8 mouse cellular contexts compared by ENCODE assay signal in genomic region chr2:155514666-155515065, GRCm38 (mm10). TPM values are rescaled to one million over a fixed set of nuclear protein-coding genes. Genes with fewer than 3 reads are reported as not detected.
DNase-seq lines count a peak whose midpoint lies in the region; ATAC-seq and TF ChIP-seq lines count a peak whose summit lies in the region.

No protein-coding gene starts in this region.

- H3K4me1 ChIP-seq in forebrain, embryonic 14.5 days (ENCODE audit: control insufficient read depth, insufficient read depth, low read length): peaks cover 11% of the 10 kb centered on the region
- peaks cover 24% of the 10 kb centered on the region for H3K4me1 ChIP-seq in liver, embryonic 15.5 days (replicated peaks)
- peaks cover 29% of the 10 kb centered on the region for H3K4me1 ChIP-seq in neural tube, embryonic 12.5 days
- peaks cover 11% of the 10 kb centered on the region; the same call in 1 of the 2 replicates for H3K4me1 ChIP-seq in stomach, embryonic 15.5 days

- H3K79me3 ChIP-seq in C2C12 (ENCODE audit: low read depth): no peaks in the 10 kb centered on the region

- 2% methylated on average over 23 of the region's 23 CpGs for WGBS in forebrain, embryonic 14.5 days
- 3% methylated on average over 23 of the region's 23 CpGs for WGBS in liver, embryonic 15.5 days (ENCODE audit: insufficient replicate concordance)
- 1% methylated on average over 23 of the region's 23 CpGs for WGBS in neural tube, embryonic 12.5 days
- WGBS in stomach, embryonic 15.5 days: 2% methylated on average over 23 of the region's 23 CpGs

- ATAC-seq in forebrain, embryonic 14.5 days: peak; percentile 24
- ATAC-seq in liver, embryonic 15.5 days (ENCODE audit: insufficient read depth): no peak
- peak; percentile 17; the same call in 1 of the 2 replicates for ATAC-seq in neural tube, embryonic 12.5 days (ENCODE audit: low FRiP score, low read depth)
- no peak for ATAC-seq in stomach, embryonic 15.5 days (ENCODE audit: insufficient read depth, low FRiP score, low read depth)

- no peak overlapping the region for H3K4me3 ChIP-seq in C2C12 (ENCODE audit: insufficient read depth, poor library complexity, severe bottlenecking)
- peak overlapping the region; percentile 54 for H3K4me3 ChIP-seq in forebrain, embryonic 14.5 days (ENCODE audit: low read depth, low read length)
- peak overlapping the region; percentile 18; the same call in 1 of the 2 replicates for H3K4me3 ChIP-seq in liver, embryonic 15.5 days (replicated peaks)
- H3K4me3 ChIP-seq in neural tube, embryonic 12.5 days: peak overlapping the region; percentile 60
- H3K4me3 ChIP-seq in stomach, embryonic 15.5 days (replicated peaks): peak overlapping the region; percentile 36

- peak overlapping the region; percentile 75 for H3K27ac ChIP-seq in forebrain, embryonic 14.5 days (ENCODE audit: low read depth, low read length)
- H3K27ac ChIP-seq in liver, embryonic 15.5 days (replicated peaks): no peak overlapping the region
- no peak overlapping the region for H3K27ac ChIP-seq in neural tube, embryonic 12.5 days
- H3K27ac ChIP-seq in stomach, embryonic 15.5 days: no peak overlapping the region

- peak overlapping the region; percentile 85 for H3K9ac ChIP-seq in forebrain, embryonic 14.5 days (ENCODE audit: low read length)
- no peak overlapping the region for H3K9ac ChIP-seq in liver, embryonic 15.5 days
- H3K9ac ChIP-seq in neural tube, embryonic 12.5 days: peak overlapping the region; percentile 71
- peak overlapping the region; percentile 4; the same call in 1 of the 2 replicates for H3K9ac ChIP-seq in stomach, embryonic 15.5 days

- TF ChIP-seq CTCF in C2C12 (IDR thresholded peaks at IDR 0.05; ENCODE audit: control insufficient read depth, insufficient read depth, insufficient read length): peak; percentile 73
- TF ChIP-seq CTCF in brain, embryonic 14.5 days (IDR thresholded peaks at IDR 0.05; ENCODE audit: borderline replicate concordance, extremely low read depth, insufficient read depth, insufficient read length): no peak; the same call in 1 of the 2 replicates

- no peaks in the 10 kb centered on the region for H3K36me3 ChIP-seq in C2C12 (ENCODE audit: control insufficient read depth, insufficient read depth)
- no peaks in the 10 kb centered on the region for H3K36me3 ChIP-seq in forebrain, embryonic 14.5 days (ENCODE audit: control insufficient read depth, insufficient read depth, low read length)
- H3K36me3 ChIP-seq in liver, embryonic 15.5 days (replicated peaks): no peaks in the 10 kb centered on the region
- H3K36me3 ChIP-seq in neural tube, embryonic 12.5 days: no peaks in the 10 kb centered on the region
- H3K36me3 ChIP-seq in stomach, embryonic 15.5 days: no peaks in the 10 kb centered on the region

- H3ac ChIP-seq in C2C12 (ENCODE audit: control insufficient read depth, insufficient read length, low read depth): peak overlapping the region; percentile 45

- H3K4me2 ChIP-seq in forebrain, embryonic 14.5 days (ENCODE audit: low read length): peak overlapping the region; percentile 84
- H3K4me2 ChIP-seq in liver, embryonic 15.5 days: peak overlapping the region; percentile 45
- peak overlapping the region; percentile 82 for H3K4me2 ChIP-seq in neural tube, embryonic 12.5 days (replicated peaks)
- H3K4me2 ChIP-seq in stomach, embryonic 15.5 days: peak overlapping the region; percentile 67

- H3K27me3 ChIP-seq in C2C12 (ENCODE audit: control insufficient read depth, insufficient read depth, insufficient read length): no peaks in the 10 kb centered on the region
- no peaks in the 10 kb centered on the region for H3K27me3 ChIP-seq in forebrain, embryonic 14.5 days (replicated peaks; ENCODE audit: control insufficient read depth, insufficient read depth, low read length)
- peaks cover 42% of the 10 kb centered on the region for H3K27me3 ChIP-seq in liver, embryonic 15.5 days
- no peaks in the 10 kb centered on the region for H3K27me3 ChIP-seq in neural tube, embryonic 12.5 days (replicated peaks)
- H3K27me3 ChIP-seq in stomach, embryonic 15.5 days (replicated peaks): peaks cover 3% of the 10 kb centered on the region; the same call in 1 of the 2 replicates

- no peaks in the 10 kb centered on the region for H3K79me2 ChIP-seq in C2C12 (ENCODE audit: control insufficient read depth, insufficient read depth)

- TF ChIP-seq POLR2A in brain, embryonic 14.5 days (IDR thresholded peaks at IDR 0.05; ENCODE audit: borderline replicate concordance, extremely low read depth, insufficient read depth, insufficient read length, poor library complexity, severe bottlenecking): peak; percentile 38; the same call in 1 of the 2 replicates

- peak; percentile 89 for DNase-seq in brain, embryonic 14.5 days (ENCODE audit: low read depth)
- peak; percentile 75 for DNase-seq in forebrain, embryonic 14.5 days (ENCODE audit: low spot score)
- DNase-seq in heart, postnatal 14 days: peak; percentile 75 to 76
- peak; percentile 88 for DNase-seq in layer of hippocampus, adult 11-12 months (ENCODE audit: low spot score)

- intact Hi-C loops in heart, postnatal 14 days (cut with DNase I): no loop called here

- no peaks in the 10 kb centered on the region for H3K9me3 ChIP-seq in forebrain, embryonic 14.5 days (replicated peaks; ENCODE audit: control insufficient read depth, low read length)
- no peaks in the 10 kb centered on the region for H3K9me3 ChIP-seq in liver, embryonic 15.5 days (replicated peaks)
- H3K9me3 ChIP-seq in neural tube, embryonic 12.5 days: no peaks in the 10 kb centered on the region
- H3K9me3 ChIP-seq in stomach, embryonic 15.5 days: no peaks in the 10 kb centered on the region

TF ChIP-seq in C2C12, 6 proteins besides CTCF, POLR2A, EP300 and RAD21:
- no peak for TF ChIP-seq FOSL1 (IDR thresholded peaks at IDR 0.05; ENCODE audit: insufficient read depth, low read length, poor library complexity, severe bottlenecking)
- TF ChIP-seq MYOD1 (IDR thresholded peaks at IDR 0.05; ENCODE audit: control insufficient read depth, insufficient read length, low read depth): no peak
- no peak for TF ChIP-seq MYOG (IDR thresholded peaks at IDR 0.05; ENCODE audit: control insufficient read depth, extremely low read depth, insufficient read length)
- TF ChIP-seq USF1 (IDR thresholded peaks at IDR 0.05; ENCODE audit: low read depth): no peak
- TF ChIP-seq CEBPB (IDR thresholded peaks at IDR 0.05; ENCODE audit: low read depth): no peak
- TF ChIP-seq MAX (IDR thresholded peaks at IDR 0.05): no peak

RNA-seq across cellular contexts. Expression of gene Acss2, which starts 3.1 kb away (rescaled TPM):
- 3.1 TPM for polyA plus RNA-seq in C2C12 (2012; fragmentation: generic; extraction: Trizol)
- polyA plus RNA-seq in brain, embryonic 14.5 days (2012; rRNA removed): 26.5 and 29.5 TPM in 2 replicates
- 17.5 TPM in 2 replicates for polyA plus RNA-seq in forebrain, embryonic 14.5 days (2014; fragmentation: Nextera tagmentation; extraction: Ambion mirVana)
- total RNA-seq in heart, postnatal 14 days (2021): 10 to 100 TPM; 34.1 to 34.2 TPM
- polyA plus RNA-seq in liver, embryonic 15.5 days (2015; fragmentation: Nextera tagmentation; extraction: Ambion mirVana): 24.4 and 25.6 TPM in 2 replicates
- polyA plus RNA-seq in neural tube, embryonic 12.5 days (2016; fragmentation: Nextera tagmentation; extraction: Ambion mirVana): 27.9 and 31.2 TPM in 2 replicates
- 13.4 and 14.0 TPM in 2 replicates for polyA plus RNA-seq in stomach, embryonic 15.5 days (2015; fragmentation: Nextera tagmentation; extraction: Ambion mirVana)

RNA-seq across cellular contexts. Expression of gene Ggt7, which starts 3.4 kb away (rescaled TPM):
- polyA plus RNA-seq in C2C12 (2012; fragmentation: generic; extraction: Trizol): 2.6 TPM
- polyA plus RNA-seq in brain, embryonic 14.5 days (2012; rRNA removed): 160 and 237 TPM in 2 replicates
- 18.8 and 25.6 TPM in 2 replicates for polyA plus RNA-seq in forebrain, embryonic 14.5 days (2014; fragmentation: Nextera tagmentation; extraction: Ambion mirVana)
- under 1 TPM; 0.74 to 0.78 TPM for total RNA-seq in heart, postnatal 14 days (2021)
- polyA plus RNA-seq in liver, embryonic 15.5 days (2015; fragmentation: Nextera tagmentation; extraction: Ambion mirVana): 0.29 and 0.36 TPM in 2 replicates
- 50.1 and 51.1 TPM in 2 replicates for polyA plus RNA-seq in neural tube, embryonic 12.5 days (2016; fragmentation: Nextera tagmentation; extraction: Ambion mirVana)
- polyA plus RNA-seq in stomach, embryonic 15.5 days (2015; fragmentation: Nextera tagmentation; extraction: Ambion mirVana): 3.8 and 4.2 TPM in 2 replicates

RNA-seq across cellular contexts. Expression of gene Ncoa6, which starts 41.0 kb away (rescaled TPM):
- 9.4 TPM for polyA plus RNA-seq in C2C12 (2012; fragmentation: generic; extraction: Trizol)
- 56.8 and 75.2 TPM in 2 replicates for polyA plus RNA-seq in brain, embryonic 14.5 days (2012; rRNA removed)
- 29.9 and 30.8 TPM in 2 replicates for polyA plus RNA-seq in forebrain, embryonic 14.5 days (2014; fragmentation: Nextera tagmentation; extraction: Ambion mirVana)
- total RNA-seq in heart, postnatal 14 days (2021): 10 to 100 TPM; 33.4 to 34.7 TPM
- 4.7 and 5.0 TPM in 2 replicates for polyA plus RNA-seq in liver, embryonic 15.5 days (2015; fragmentation: Nextera tagmentation; extraction: Ambion mirVana)
- 24.5 and 27.7 TPM in 2 replicates for polyA plus RNA-seq in neural tube, embryonic 12.5 days (2016; fragmentation: Nextera tagmentation; extraction: Ambion mirVana)
- polyA plus RNA-seq in stomach, embryonic 15.5 days (2015; fragmentation: Nextera tagmentation; extraction: Ambion mirVana): 15.1 and 17.8 TPM in 2 replicates

Comparison
In these comparisons a context has a peak if more than half of its experiments do, and no peak if none do; other contexts are left out.
1. ATAC-seq: peak in forebrain, embryonic 14.5 days (single experiment) and neural tube, embryonic 12.5 days (single experiment); none in liver, embryonic 15.5 days (single experiment) and stomach, embryonic 15.5 days (single experiment).
2. Peak in every context shown above with its lines, with median percentiles within 50 percentile points of each other: DNase-seq and H3K4me2 ChIP-seq.